Mouse (Mus musculus): ENCODE data around the gene Olfr1411. TPM values are rescaled to one million over a fixed set of nuclear protein-coding genes. Genes with fewer than 3 reads are reported as not detected.

Olfr1411 gene
- polyA plus RNA-seq, 1 experiment from 2014 or later = not detected

- H3K4me3 ChIP-seq (ENCODE audit: low read length) = no peak overlapping the region
- H3K9ac ChIP-seq (ENCODE audit: low read length) = no peak overlapping the region
- no peak overlapping the region for H3K27ac ChIP-seq (ENCODE audit: low read length)
- peaks cover 8% of the 10 kb centered on the region for H3K4me1 ChIP-seq (replicated peaks; ENCODE audit: control insufficient read depth, insufficient read depth, low read length)
- H3K9me3 ChIP-seq (ENCODE audit: control insufficient read depth, low read length) = no peaks in the 10 kb centered on the region
- no peak for ATAC-seq (ENCODE audit: low read depth)
- no peak overlapping the region for H3K4me2 ChIP-seq (ENCODE audit: low read depth, low read length)
- WGBS = 97% methylated on average over 11 of the region's 11 CpGs
- peaks cover 13% of the 10 kb centered on the region for H3K36me3 ChIP-seq (ENCODE audit: control insufficient read depth, insufficient read depth, low read length)
- H3K27me3 ChIP-seq (ENCODE audit: control insufficient read depth, insufficient read depth, low read depth, low read length) = no peaks in the 10 kb centered on the region
These were observed 42.5 kb downstream of the Olfr1411 start for GRCm38 (mm10) chr1:92636676-92637075.

DNA sequence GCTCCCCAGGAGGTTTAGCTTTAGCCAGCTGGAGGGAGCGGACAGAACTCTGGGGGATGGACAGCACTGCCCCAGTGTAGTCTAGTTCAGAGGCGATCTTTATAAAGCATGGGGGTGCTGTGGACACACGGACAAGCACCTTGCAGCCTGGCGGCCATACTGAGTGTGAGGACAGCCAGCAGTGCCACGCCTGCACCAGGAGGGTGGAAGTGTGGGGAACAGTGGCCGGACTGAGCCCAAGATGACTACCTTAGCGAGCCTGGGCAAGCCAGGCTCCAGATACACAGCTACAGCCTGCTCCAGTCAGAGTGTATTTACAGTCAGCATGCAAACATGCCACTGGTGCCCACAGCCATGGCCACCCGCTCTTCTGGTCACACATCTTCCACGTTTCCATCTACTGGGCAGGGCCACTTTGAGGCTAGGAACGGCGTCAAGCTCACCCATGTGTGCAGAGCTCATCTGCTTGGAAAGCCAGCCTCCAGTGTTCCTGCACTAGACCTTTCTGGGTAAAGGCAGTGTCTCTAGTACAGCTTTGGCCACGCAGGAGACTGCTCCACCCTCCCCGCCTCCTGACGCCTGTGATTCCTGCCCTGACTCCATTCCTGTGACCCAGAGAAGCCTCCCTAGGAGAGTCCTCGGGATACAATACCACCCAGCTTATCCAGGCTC lies 43.4 kb downstream of the Olfr1411 start:
- ATAC-seq (ENCODE audit: low read depth) = no peak

GRCm38 (mm10) chr1:92638181-92638580 lies 44.0 kb downstream of the Olfr1411 start:
- H3K9ac ChIP-seq (ENCODE audit: low read length) = no peak overlapping the region
- no peak for ATAC-seq (ENCODE audit: low read depth)
- H3K27me3 ChIP-seq (ENCODE audit: control insufficient read depth, insufficient read depth, low read depth, low read length) = no peaks in the 10 kb centered on the region
- peaks cover 8% of the 10 kb centered on the region for H3K4me1 ChIP-seq (replicated peaks; ENCODE audit: control insufficient read depth, insufficient read depth, low read length)
- H3K27ac ChIP-seq (ENCODE audit: low read length) = no peak overlapping the region
- H3K4me3 ChIP-seq (ENCODE audit: low read length) = no peak overlapping the region
- 78% methylated on average over 3 of the region's 3 CpGs for WGBS
- no peak overlapping the region for H3K4me2 ChIP-seq (ENCODE audit: low read depth, low read length)
- peaks cover 13% of the 10 kb centered on the region for H3K36me3 ChIP-seq (ENCODE audit: control insufficient read depth, insufficient read depth, low read length)
- no peaks in the 10 kb centered on the region for H3K9me3 ChIP-seq (ENCODE audit: control insufficient read depth, low read length)

More for the DNA sequence above, 43.4 kb downstream of the Olfr1411 start:
- H3K9ac ChIP-seq (ENCODE audit: low read length) = no peak overlapping the region
- H3K36me3 ChIP-seq (ENCODE audit: control insufficient read depth, insufficient read depth, low read length) = peaks cover 13% of the 10 kb centered on the region
- H3K4me2 ChIP-seq (ENCODE audit: low read depth, low read length) = no peak overlapping the region
- peaks cover 8% of the 10 kb centered on the region for H3K4me1 ChIP-seq (replicated peaks; ENCODE audit: control insufficient read depth, insufficient read depth, low read length)
- no peak overlapping the region for H3K27ac ChIP-seq (ENCODE audit: low read length)
- no peaks in the 10 kb centered on the region for H3K27me3 ChIP-seq (ENCODE audit: control insufficient read depth, insufficient read depth, low read depth, low read length)
- WGBS = 88% methylated on average over 15 of the region's 15 CpGs
- no peaks in the 10 kb centered on the region for H3K9me3 ChIP-seq (ENCODE audit: control insufficient read depth, low read length)
- H3K4me3 ChIP-seq (ENCODE audit: low read length) = no peak overlapping the region

- H3K9me3 ChIP-seq (ENCODE audit: control insufficient read depth, low read length) = no peaks in the 10 kb centered on the region
- no peaks in the 10 kb centered on the region for H3K27me3 ChIP-seq (ENCODE audit: control insufficient read depth, insufficient read depth, low read depth, low read length)
- H3K4me2 ChIP-seq (ENCODE audit: low read depth, low read length) = no peak overlapping the region
- peaks cover 8% of the 10 kb centered on the region for H3K4me1 ChIP-seq (replicated peaks; ENCODE audit: control insufficient read depth, insufficient read depth, low read length)
- H3K36me3 ChIP-seq (ENCODE audit: control insufficient read depth, insufficient read depth, low read length) = peaks cover 13% of the 10 kb centered on the region
- 94% methylated on average over 4 of the region's 4 CpGs for WGBS
- H3K4me3 ChIP-seq (ENCODE audit: low read length) = no peak overlapping the region
- no peak overlapping the region for H3K27ac ChIP-seq (ENCODE audit: low read length)
- no peak for ATAC-seq (ENCODE audit: low read depth)
- H3K9ac ChIP-seq (ENCODE audit: low read length) = no peak overlapping the region
These were observed 44.5 kb downstream of the Olfr1411 start for GRCm38 (mm10) chr1:92638736-92639135.

DNA sequence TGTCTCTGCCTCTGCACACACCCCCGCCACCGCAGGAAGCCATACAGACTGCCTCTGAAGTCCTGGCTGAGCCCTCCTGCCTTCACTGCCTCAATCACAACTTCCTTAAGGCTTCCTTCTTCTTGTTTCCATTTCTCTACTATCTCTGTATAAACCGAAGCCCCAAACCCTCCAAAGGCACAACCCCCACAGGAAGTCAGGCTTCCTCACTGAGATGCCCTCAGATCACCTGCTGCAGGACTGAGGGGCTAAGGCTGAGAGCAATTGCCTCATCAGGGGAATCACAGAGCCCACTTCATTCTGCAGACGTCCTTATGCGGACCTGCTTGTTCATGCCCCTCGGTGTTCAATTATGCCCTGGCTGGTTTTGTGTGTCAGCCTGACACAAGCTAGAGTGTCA lies 46.2 kb downstream of the Olfr1411 start:
- Histone ChIP-seq H3K4me3 (ENCODE audit: low read length) (no peak overlapping the region), H3K27ac (ENCODE audit: low read length) (no peak overlapping the region), H3K9me3 (ENCODE audit: control insufficient read depth, low read length) (no peaks in the 10 kb centered on the region), H3K36me3 (ENCODE audit: control insufficient read depth, insufficient read depth, low read length) (peaks cover 13% of the 10 kb centered on the region), H3K27me3 (ENCODE audit: control insufficient read depth, insufficient read depth, low read depth, low read length) (no peaks in the 10 kb centered on the region), H3K9ac (ENCODE audit: low read length) (no peak overlapping the region; the same call in 1 of the 2 replicates), H3K4me1 (replicated peaks; ENCODE audit: control insufficient read depth, insufficient read depth, low read length) (peaks cover 8% of the 10 kb centered on the region), H3K4me2 (ENCODE audit: low read depth, low read length) (no peak overlapping the region)
- no peak for ATAC-seq (ENCODE audit: low read depth)
- WGBS = 79% methylated on average over 6 of the region's 6 CpGs

DNA sequence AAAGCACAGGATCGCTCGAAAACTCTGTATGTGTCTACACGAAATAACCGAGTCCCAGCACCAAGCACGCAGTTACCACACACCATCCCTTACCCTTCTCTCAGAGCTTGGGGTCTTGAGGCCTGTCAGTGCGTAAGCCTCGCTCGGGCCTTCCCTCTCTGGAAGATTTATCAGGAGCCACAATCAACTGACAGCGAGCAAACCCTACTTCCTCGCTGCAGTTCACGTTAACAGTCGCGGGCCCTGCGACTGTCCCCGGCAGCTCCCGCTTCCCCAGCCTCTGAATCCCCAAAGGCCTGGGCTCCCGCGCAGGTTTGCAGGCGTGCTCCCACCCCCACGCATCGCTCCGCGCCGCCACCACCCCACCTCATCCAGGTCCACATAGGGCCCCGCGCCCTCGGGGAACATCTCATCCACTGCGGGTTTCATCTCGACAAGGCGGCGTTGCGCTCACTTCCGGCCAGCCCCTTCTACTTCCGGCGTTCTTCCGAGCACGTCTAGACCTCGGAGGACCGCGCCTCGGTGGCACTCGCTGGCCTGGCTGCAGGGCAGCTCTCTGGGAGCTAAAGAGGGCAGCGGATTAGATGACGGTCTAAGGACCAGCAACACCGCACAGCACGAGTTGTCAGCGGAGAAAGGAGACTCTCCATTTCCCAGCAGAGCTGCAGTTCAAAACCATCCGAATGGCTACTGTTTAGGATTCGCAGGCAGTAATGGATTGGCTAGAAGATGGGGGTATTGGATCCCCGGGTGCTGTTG lies 47.5 kb downstream of the Olfr1411 start, which contains the start of gene Cops9:
TSS of gene Cops9 (minus strand) at position 472 of the 759 bp plus-strand sequence.
- peak within 1 kb of the TSS; percentile 97 for H3K9ac ChIP-seq (ENCODE audit: low read length)
- peaks cover 8% of the 10 kb centered on the region for H3K4me1 ChIP-seq (replicated peaks; ENCODE audit: control insufficient read depth, insufficient read depth, low read length)
- peaks cover 10% of the 10 kb centered on the region for H3K36me3 ChIP-seq (ENCODE audit: control insufficient read depth, insufficient read depth, low read length)
- H3K27ac ChIP-seq (ENCODE audit: low read length) = peak within 1 kb of the TSS; percentile 61
- peak within 1 kb of the TSS; percentile 79 for H3K4me3 ChIP-seq (ENCODE audit: low read length)
- H3K4me2 ChIP-seq (ENCODE audit: low read depth, low read length) = peak within 1 kb of the TSS; percentile 65
- H3K27me3 ChIP-seq (ENCODE audit: control insufficient read depth, insufficient read depth, low read depth, low read length) = no peaks in the 10 kb centered on the region
- 2% methylated on average over 50 of the region's 50 CpGs for WGBS
- no peaks in the 10 kb centered on the region for H3K9me3 ChIP-seq (ENCODE audit: control insufficient read depth, low read length)
- peak; percentile 95 for ATAC-seq (ENCODE audit: low read depth)

GRCm38 (mm10) chr1:92643691-92644090 lies 49.5 kb downstream of the Olfr1411 start:
- Histone ChIP-seq H3K27me3 (ENCODE audit: control insufficient read depth, insufficient read depth, low read depth, low read length) (no peaks in the 10 kb centered on the region), H3K9me3 (ENCODE audit: control insufficient read depth, low read length) (no peaks in the 10 kb centered on the region), H3K4me2 (ENCODE audit: low read depth, low read length) (no peak overlapping the region), H3K4me3 (ENCODE audit: low read length) (no peak overlapping the region), H3K4me1 (replicated peaks; ENCODE audit: control insufficient read depth, insufficient read depth, low read length) (peaks cover 8% of the 10 kb centered on the region), H3K36me3 (ENCODE audit: control insufficient read depth, insufficient read depth, low read length) (no peaks in the 10 kb centered on the region), H3K27ac (ENCODE audit: low read length) (no peak overlapping the region), H3K9ac (ENCODE audit: low read length) (no peak overlapping the region)
- ATAC-seq (ENCODE audit: low read depth) = no peak
- 77% methylated on average over 4 of the region's 4 CpGs for WGBS

- Histone ChIP-seq H3K9me3 (ENCODE audit: control insufficient read depth, low read length) (no peaks in the 10 kb centered on the region), H3K9ac (ENCODE audit: low read length) (no peak overlapping the region), H3K4me1 (replicated peaks; ENCODE audit: control insufficient read depth, insufficient read depth, low read length) (peaks cover 8% of the 10 kb centered on the region), H3K27ac (ENCODE audit: low read length) (no peak overlapping the region), H3K4me3 (ENCODE audit: low read length) (no peak overlapping the region), H3K4me2 (ENCODE audit: low read depth, low read length) (no peak overlapping the region), H3K36me3 (ENCODE audit: control insufficient read depth, insufficient read depth, low read length) (no peaks in the 10 kb centered on the region), H3K27me3 (ENCODE audit: control insufficient read depth, insufficient read depth, low read depth, low read length) (no peaks in the 10 kb centered on the region)
- no peak for ATAC-seq (ENCODE audit: low read depth)
- 77% methylated on average over 5 of the region's 5 CpGs for WGBS
These were observed 50.7 kb downstream of the Olfr1411 start for GRCm38 (mm10) chr1:92644916-92645315.

DNA sequence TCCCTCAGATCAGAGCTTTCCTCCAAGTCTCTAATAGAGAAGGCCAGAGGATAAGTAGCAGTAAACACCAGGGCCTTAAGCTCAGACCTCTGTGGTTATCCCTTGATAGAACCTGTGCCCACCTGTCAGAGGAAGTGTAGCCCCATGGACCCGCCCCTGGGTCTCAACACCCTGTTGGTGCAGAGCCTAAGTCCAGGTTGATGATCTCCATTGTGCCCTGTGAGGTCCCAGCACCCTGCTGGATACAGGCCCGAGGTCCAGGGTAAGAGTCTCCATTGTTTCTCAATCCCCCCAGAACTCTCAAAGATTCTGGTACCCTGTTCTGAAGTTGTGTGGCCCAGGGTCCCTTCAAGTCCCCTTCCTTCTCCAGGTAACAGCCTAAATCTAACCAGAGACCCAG lies 51.9 kb downstream of the Olfr1411 start:
- no peaks in the 10 kb centered on the region for H3K4me1 ChIP-seq (replicated peaks; ENCODE audit: control insufficient read depth, insufficient read depth, low read length)
- H3K4me3 ChIP-seq (ENCODE audit: low read length) = no peak overlapping the region
- no peak for ATAC-seq (ENCODE audit: low read depth)
- H3K9ac ChIP-seq (ENCODE audit: low read length) = no peak overlapping the region
- H3K4me2 ChIP-seq (ENCODE audit: low read depth, low read length) = no peak overlapping the region
- no peaks in the 10 kb centered on the region for H3K9me3 ChIP-seq (ENCODE audit: control insufficient read depth, low read length)
- 46% methylated on average over 2 of the region's 2 CpGs for whole genome bisulfite sequencing
- no peaks in the 10 kb centered on the region for H3K27me3 ChIP-seq (ENCODE audit: control insufficient read depth, insufficient read depth, low read depth, low read length)
- no peak overlapping the region for H3K27ac ChIP-seq (ENCODE audit: low read length)
- no peaks in the 10 kb centered on the region for H3K36me3 ChIP-seq (ENCODE audit: control insufficient read depth, insufficient read depth, low read length)

Data from lung, embryonic 16.5 days (tissue).